Mouse (Mus musculus) monocyte, adult 5-6 weeks (primary cell): ENCODE measurements around the gene Vamp4. TPM values are rescaled to one million over a fixed set of nuclear protein-coding genes. Genes with fewer than 3 reads are reported as not detected.

Experiments used
- ATAC-seq: fragments of 153-309, 156-312 bp; replicated peaks from 2 replicates; pipeline ENCODE4 v1.8.0; 2017; ENCODE audit warnings: mild to moderate bottlenecking; ENCODE audit not compliant: low TSS enrichment, insufficient number of reproducible peaks, severe bottlenecking, poor library complexity, low FRiP score
- total RNA-seq: library from RNA; stranded (forward); fragments of 200-1000, 200-491, 200-594 nt; gene quantifications from 3 replicates; pipeline ENCODE4 v1.2.3, GENCODE M21; 2017

Vamp4 gene
- total RNA-seq, 1 experiment from 2014 or later = 94.8 TPM

GRCm38 (mm10) chr1:162639051-162639750, 68.9 kb downstream of the Vamp4 start, which contains the start of gene Myoc:
Myoc (plus strand) TSS chr1:162639155.
- ATAC-seq = no peak

DNA sequence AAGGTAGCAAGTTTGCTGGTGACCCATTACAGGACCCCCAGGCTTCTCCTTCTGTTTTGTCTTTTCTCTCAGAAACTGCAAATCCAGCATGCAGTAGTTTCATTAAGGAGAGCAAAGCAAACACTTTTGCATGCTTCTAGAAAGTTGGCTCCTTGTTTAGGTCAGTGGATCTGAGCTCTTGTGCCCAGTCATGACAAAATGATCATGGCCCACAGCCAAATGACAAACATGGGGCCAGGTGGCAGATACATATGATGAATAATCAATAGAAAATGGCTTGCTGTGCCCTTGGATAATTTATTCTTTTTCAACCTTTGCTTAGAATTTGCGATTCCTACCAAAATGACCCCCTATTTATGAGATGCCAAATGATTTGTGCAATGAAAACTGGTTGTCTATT, 69.5 kb downstream of the Vamp4 start:
- no peak for ATAC-seq

DNA sequence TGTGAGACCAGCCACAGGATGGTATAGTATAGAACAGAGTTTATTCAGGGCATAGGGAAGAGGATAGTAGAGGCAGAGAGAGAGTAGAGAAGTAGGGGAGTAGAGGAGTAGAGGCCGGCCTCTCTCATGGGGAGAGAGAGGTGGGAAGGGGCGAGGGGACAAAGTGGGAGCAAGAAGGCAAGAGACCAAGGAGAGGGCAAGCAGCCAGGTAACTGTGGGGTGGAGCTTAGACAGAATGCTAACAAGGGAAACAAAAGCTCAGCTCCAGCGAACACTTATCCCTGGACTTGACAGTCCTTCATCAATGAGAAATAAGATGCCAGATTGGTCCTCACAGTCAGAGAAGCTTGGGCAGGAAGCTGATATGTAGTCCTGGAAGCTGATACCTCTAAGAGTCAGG, 72.3 kb downstream of the Vamp4 start:
- ATAC-seq = no peak

- no peak for ATAC-seq
These were observed 73.4 kb downstream of the Vamp4 start for GRCm38 (mm10) chr1:162643752-162644151.

DNA sequence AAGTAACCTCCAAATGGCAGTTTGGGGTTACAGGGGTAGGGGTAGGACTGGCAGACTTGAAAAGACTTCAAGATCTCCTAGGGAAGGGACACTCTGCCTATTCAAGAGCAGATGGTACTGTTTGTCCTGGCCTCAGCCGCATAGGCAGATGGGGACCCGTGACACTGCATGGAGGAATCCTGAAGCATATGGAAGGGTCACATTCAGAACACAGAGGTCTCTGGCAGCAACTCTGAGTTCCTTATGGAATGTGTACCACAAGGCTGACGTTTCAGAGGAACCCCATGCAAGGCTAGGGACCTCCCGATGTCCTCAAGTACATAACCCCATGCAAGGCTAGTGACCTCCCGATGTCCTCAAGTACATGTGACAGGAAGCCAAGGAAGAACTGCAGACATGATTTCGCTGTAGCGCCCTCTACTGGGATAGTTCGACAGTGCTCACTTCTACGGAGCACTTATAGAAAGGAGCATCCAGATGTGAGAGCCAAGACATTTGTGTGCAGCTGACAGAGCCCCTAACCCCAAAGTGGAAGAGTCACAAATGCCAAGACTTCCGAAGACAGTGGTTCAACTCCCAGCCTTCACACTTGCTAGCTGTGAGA, 75.9 kb downstream of the Vamp4 start:
- 0 out of 2 replicates have a peak, but pooled peaks have one; percentile 3 for ATAC-seq

GRCm38 (mm10) chr1:162648416-162648815, 78.1 kb downstream of the Vamp4 start:
- no peak for ATAC-seq

Other genes starting within 250 kb of the Vamp4 start
- 0.97 to 1.5 TPM in 2 of 3 replicates, not detected in the other for gene Dnm3, start 92.5 kb upstream of the Vamp4 start, total RNA-seq
- 7.9 to 16.9 TPM (median 12.3 TPM) in 3 replicates for gene Mettl13, start 22.0 kb upstream of the Vamp4 start, total RNA-seq
- gene Myoc, start 68.6 kb downstream of the Vamp4 start, total RNA-seq = 0.19 to 0.43 TPM in 2 of 3 replicates, not detected in the other
- gene Myocos, start 87.7 kb downstream of the Vamp4 start, total RNA-seq = not detected in 3 replicates
- 113 to 222 TPM (median 142 TPM) in 3 replicates for gene Prrc2c, start 170.0 kb downstream of the Vamp4 start, total RNA-seq
- gene Fmo4, start 243.5 kb downstream of the Vamp4 start, total RNA-seq = not detected in 3 replicates